Mouse (Mus musculus) stomach, postnatal 0 days (tissue): Measurements from ENCODE around the gene Glis2. TPM values are rescaled to one million over a fixed set of nuclear protein-coding genes. Genes with fewer than 3 reads are reported as not detected.
A peak's percentile ranks its signal among the peaks of the same experiment; 100 is the strongest.

ENCODE experiments used
- ATAC-seq: fragments of 200-750 bp; cut with Nextera tagmentation; 2 replicates; pipeline ENCODE4 v1.8.0; 2017; ENCODE audit not compliant: low FRiP score, low TSS enrichment
- DNase-seq: peaks from one replicate; pipeline ENCODE4 v3.0.0-alpha.2; 2016; ENCODE audit warnings: low spot score
- H3K27ac ChIP-seq: fragments of 300-500 bp; sonication (generic); replicated peaks from 2 replicates; pipeline ENCODE4 v1.5.1; 2014; ENCODE audit warnings: mild to moderate bottlenecking, control low read depth
- H3K27me3 ChIP-seq: fragments of 300-500 bp; sonication (generic); 2 replicates; pipeline ENCODE4 v1.6.1; 2014; ENCODE audit warnings: low read length; ENCODE audit not compliant: control insufficient read depth, insufficient read depth
- H3K36me3 ChIP-seq: fragments of 300-500 bp; sonication (generic); 2 replicates; pipeline ENCODE4 v1.6.1; 2014; ENCODE audit warnings: low read length, mixed read lengths; ENCODE audit not compliant: control insufficient read depth, insufficient read depth
- H3K4me1 ChIP-seq: fragments of 300-500 bp; sonication (generic); replicated peaks from 2 replicates; pipeline ENCODE4 v1.6.1; 2014; ENCODE audit warnings: antibody characterized with exemption; ENCODE audit not compliant: control insufficient read depth, insufficient read depth
- H3K4me2 ChIP-seq: fragments of 300-500 bp; sonication (generic); replicated peaks from 2 replicates; pipeline ENCODE4 v1.6.1; 2014; ENCODE audit warnings: low read depth, mild to moderate bottlenecking, control low read depth, moderate library complexity
- H3K4me3 ChIP-seq: fragments of 300-500 bp; sonication (generic); 2 replicates; pipeline ENCODE4 v1.5.1; 2014; ENCODE audit warnings: low read depth, low read length, control low read depth
- H3K9ac ChIP-seq: fragments of 300-500 bp; sonication (generic); 2 replicates; pipeline ENCODE4 v1.6.1; 2014; ENCODE audit warnings: mild to moderate bottlenecking, low read length, control low read depth, mixed read lengths
- H3K9me3 ChIP-seq: fragments of 300-500 bp; sonication (generic); 2 replicates; pipeline ENCODE4 v1.6.1; 2016; ENCODE audit warnings: low read length; ENCODE audit not compliant: control insufficient read depth
- CTCF ChIP-seq: IDR thresholded peaks from 2 replicates; pipeline ENCODE4 v1.5.1; 2016; ENCODE audit warnings: antibody characterized with exemption, low read depth, mild to moderate bottlenecking, moderate library complexity
- EP300 ChIP-seq: optimal IDR thresholded peaks from 2 replicates; pipeline ENCODE3; 2016; ENCODE audit warnings: antibody characterized with exemption
- WGBS: fragments of 180-500 bp; shearing (Covaris S2); extraction: QIAGEN DNeasy Blood & Tissue Kit; methylation state at CpG from one replicate; pipeline ENCODE4 v1.1.7; 2014; 5-methylcytosine and 5-hydroxymethylcytosine counted together
- polyA plus RNA-seq: library from polyadenylated mRNA; unstranded; fragments of >200 nt; fragmentation: Nextera tagmentation; extraction: Ambion mirVana; gene quantifications from 2 replicates; pipeline ENCODE4 v1.2.1, GENCODE M21; 2015

Glis2 gene
- polyA plus RNA-seq, 1 experiment from 2014 or later = 11.7 TPM

- peak within 1 kb of the TSS; percentile 83 for H3K4me2 ChIP-seq
- WGBS = 3% methylated on average over 22 of the region's 22 CpGs
- peak; percentile 93 for DNase-seq
- peaks cover 23% of the 10 kb centered on the region for H3K4me1 ChIP-seq
- H3K27ac ChIP-seq = peak within 1 kb of the TSS; percentile 94
- peak; percentile 91 for ATAC-seq
- H3K36me3 ChIP-seq = no peaks in the 10 kb centered on the region; the same call in 1 of the 2 replicates
- no peaks in the 10 kb centered on the region for H3K9me3 ChIP-seq
- peak within 1 kb of the TSS; percentile 69 for H3K4me3 ChIP-seq
- H3K27me3 ChIP-seq = no peaks in the 10 kb centered on the region
- TF ChIP-seq CTCF = no peak
- TF ChIP-seq EP300 = no peak
- H3K9ac ChIP-seq = peak within 1 kb of the TSS; percentile 82
Measured at GRCm38 (mm10) chr16:4639831-4640237, 45.3 kb downstream of the Glis2 start, which contains the start of the genes Vasn and Dnaja3. Gene Vasn (plus strand): TSS chr16:4639941. Gene Dnaja3 (plus strand): TSS chr16:4639989.

- Histone ChIP-seq H3K27me3 (no peaks in the 10 kb centered on the region), H3K27ac (peak overlapping the region; percentile 94), H3K4me1 (peaks cover 23% of the 10 kb centered on the region), H3K9ac (peak overlapping the region; percentile 82), H3K4me2 (peak overlapping the region; percentile 83), H3K36me3 (no peaks in the 10 kb centered on the region), H3K4me3 (peak overlapping the region; percentile 69), H3K9me3 (no peaks in the 10 kb centered on the region)
- ATAC-seq (peak; percentile 65), DNase-seq (peak; percentile 73)
- TF ChIP-seq CTCF = no peak
- no peak for TF ChIP-seq EP300
- 5% methylated on average over 17 of the region's 17 CpGs for WGBS
Measured at GRCm38 (mm10) chr16:4640267-4641005, 45.9 kb downstream of the Glis2 start.

GRCm38 (mm10) chr16:4641119-4641838, 46.8 kb downstream of the Glis2 start:
- DNase-seq (no peak), ATAC-seq (no peak)
- no peaks in the 10 kb centered on the region for H3K27me3 ChIP-seq
- 20% methylated on average over 3 of the region's 3 CpGs for WGBS
- no peaks in the 10 kb centered on the region for H3K36me3 ChIP-seq
- H3K4me3 ChIP-seq = peak overlapping the region; percentile 69
- peaks cover 23% of the 10 kb centered on the region for H3K4me1 ChIP-seq
- peak overlapping the region; percentile 94 for H3K27ac ChIP-seq
- no peaks in the 10 kb centered on the region for H3K9me3 ChIP-seq
- peak overlapping the region; percentile 82; the same call in 1 of the 2 replicates for H3K9ac ChIP-seq
- peak overlapping the region; percentile 83 for H3K4me2 ChIP-seq
- TF ChIP-seq EP300 (no peak), CTCF (no peak)

DNA sequence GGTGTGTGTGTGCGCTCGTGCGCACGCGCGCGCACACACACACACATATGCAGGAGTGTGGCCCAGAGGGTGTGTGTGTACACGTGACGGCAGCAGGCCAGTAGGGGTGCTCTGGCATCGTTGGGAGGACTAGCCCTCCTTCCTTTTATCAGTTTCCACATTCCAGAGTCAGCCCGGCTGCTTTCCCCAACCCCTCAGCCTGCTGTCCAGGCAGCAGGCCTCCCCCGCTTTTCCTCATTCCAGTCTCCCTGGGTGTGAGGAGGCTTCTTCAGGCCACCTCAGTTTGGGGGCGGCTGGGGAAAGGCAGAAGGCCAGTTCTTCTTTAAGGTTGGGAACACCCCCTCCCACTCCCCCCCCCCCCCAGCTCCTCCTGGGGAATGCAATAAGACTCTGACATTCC, 47.7 kb downstream of the Glis2 start:
- no peaks in the 10 kb centered on the region; the same call in 1 of the 2 replicates for H3K36me3 ChIP-seq
- peak; percentile 31; the same call in 1 of the 2 replicates for TF ChIP-seq CTCF
- TF ChIP-seq EP300 = no peak
- ATAC-seq (peak; percentile 77), DNase-seq (peak; percentile 87)
- H3K4me3 ChIP-seq = peak overlapping the region; percentile 20; the same call in 1 of the 2 replicates
- peak overlapping the region; percentile 83 for H3K4me2 ChIP-seq
- no peaks in the 10 kb centered on the region for H3K9me3 ChIP-seq
- peaks cover 25% of the 10 kb centered on the region for H3K4me1 ChIP-seq
- H3K27ac ChIP-seq = peak overlapping the region; percentile 94
- WGBS = 18% methylated on average over 13 of the region's 13 CpGs
- H3K9ac ChIP-seq = no peak overlapping the region
- H3K27me3 ChIP-seq = no peaks in the 10 kb centered on the region

DNA sequence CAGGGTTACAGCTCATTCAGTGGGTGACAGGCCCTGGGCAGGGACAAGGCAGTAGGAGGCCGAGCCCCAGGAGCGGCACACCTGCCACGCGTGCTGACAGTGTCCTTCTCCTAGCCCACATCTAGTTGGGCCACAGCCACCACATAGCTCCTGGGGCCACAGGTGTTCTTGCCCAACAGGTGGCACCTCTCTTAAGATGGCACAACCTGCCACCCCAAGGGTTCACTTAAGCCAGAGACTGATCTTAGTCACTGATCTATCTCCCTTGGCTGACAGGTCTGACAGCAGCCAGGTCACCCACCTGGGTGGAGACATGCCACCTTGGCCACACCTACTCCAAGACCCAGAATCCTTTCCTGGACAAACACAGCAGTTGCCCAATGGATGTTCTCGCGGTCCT, 48.4 kb downstream of the Glis2 start:
- Histone ChIP-seq H3K27me3 (no peaks in the 10 kb centered on the region), H3K9me3 (no peaks in the 10 kb centered on the region), H3K9ac (0 out of 2 replicates have a peak overlapping the region, but pooled peaks have one; percentile 45), H3K27ac (peak overlapping the region; percentile 94), H3K4me3 (no peak overlapping the region), H3K4me2 (peak overlapping the region; percentile 83), H3K36me3 (no peaks in the 10 kb centered on the region; the same call in 1 of the 2 replicates), H3K4me1 (peaks cover 25% of the 10 kb centered on the region)
- ATAC-seq (no peak), DNase-seq (peak; percentile 43)
- WGBS = 66% methylated on average over 6 of the region's 6 CpGs
- TF ChIP-seq EP300 (peak; percentile 81), CTCF (no peak)
